Mouse (Mus musculus) erythroblast, embryonic 14.5 days (primary cell): ENCODE results near the gene Dus4l.

Experiments
- GATA1 ChIP-seq: IDR thresholded peaks from 2 replicates; pipeline ENCODE4 v1.6.1; 2012; ENCODE audit warnings: low read length, inconsistent platforms, mixed read lengths
- TAL1 ChIP-seq: IDR thresholded peaks from 3 replicates; pipeline ENCODE4 v1.6.1; 2012; ENCODE audit warnings: low read length, inconsistent platforms, mixed read lengths

- TF ChIP-seq TAL1 (no peak), GATA1 (no peak)
Measured at GRCm38 (mm10) chr12:31608138-31608537, 46.5 kb downstream of the Dus4l start.
